ENCODE assay signal across 21 mouse cellular contexts in genomic region chrX:150848230-150848629, GRCm38 (mm10). TPM values are rescaled to one million over a fixed set of nuclear protein-coding genes. Genes with fewer than 3 reads are reported as not detected.
A peak's percentile ranks its signal among the peaks of the same experiment; 100 is the strongest.
DNase-seq lines count a peak whose midpoint lies in the region; ATAC-seq and TF ChIP-seq lines count a peak whose summit lies in the region.
"Had no signal": no experiment of that assay in that cellular context is flagged by ENCODE, and none has a peak within 500 bp of the region (broad histone marks: within the 10 kb centered on the region; RNA-seq: fewer than 3 reads in every experiment).

No protein-coding gene starts in this region.

- intact Hi-C loops in heart, adult 2 months (cut with DNase I) = no loop called here

- H3K4me1 ChIP-seq in heart, embryonic 15.5 days (replicated peaks) = no peaks in the 10 kb centered on the region
- no peaks in the 10 kb centered on the region; the same call in none of the 2 replicates for H3K4me1 ChIP-seq in heart, adult 2 months (ENCODE audit: control insufficient read depth, insufficient read depth, low read length)
- H3K4me1 ChIP-seq in lung, embryonic 14.5 days (ENCODE audit: insufficient read depth) = no peaks in the 10 kb centered on the region
- H3K4me1 ChIP-seq in lung, adult 2 months (ENCODE audit: control insufficient read depth, insufficient read depth, low read length) = no peaks in the 10 kb centered on the region
- H3K4me1 ChIP-seq: embryonic facial prominence, embryonic 13.5 days; forebrain, embryonic 15.5 days; intestine, embryonic 15.5 days; midbrain, embryonic 15.5 days had no signal

- peak; percentile 38 for ATAC-seq in heart, embryonic 15.5 days (replicated peaks; ENCODE audit: insufficient number of reproducible peaks, insufficient read depth, low FRiP score, low read depth)
- ATAC-seq in lung, embryonic 14.5 days (ENCODE audit: insufficient read depth) = peak; percentile 61
- ATAC-seq: forebrain, embryonic 15.5 days; intestine, embryonic 15.5 days; midbrain, embryonic 15.5 days had no signal

- H3K27ac ChIP-seq in heart, embryonic 15.5 days = no peak overlapping the region; the same call in 1 of the 2 replicates
- no peak overlapping the region for H3K27ac ChIP-seq in heart, adult 2 months
- 0 out of 2 replicates have a peak overlapping the region, but pooled peaks have one; percentile 18 for H3K27ac ChIP-seq in lung, embryonic 14.5 days (ENCODE audit: low read depth)
- H3K27ac ChIP-seq: embryonic facial prominence, embryonic 13.5 days; forebrain, embryonic 15.5 days; hindbrain, embryonic 14.5 days; intestine, embryonic 15.5 days; left cerebral cortex, adult 2 months; midbrain, embryonic 15.5 days had no signal

- H3K4me3 ChIP-seq in heart, embryonic 15.5 days = no peak overlapping the region
- H3K4me3 ChIP-seq in heart, adult 2 months = no peak overlapping the region
- no peak overlapping the region for H3K4me3 ChIP-seq in lung, embryonic 14.5 days (ENCODE audit: low read depth, low read length)
- H3K4me3 ChIP-seq in lung, adult 2 months (replicated peaks; ENCODE audit: extremely low read depth, low read depth, low read length) = no peak overlapping the region
- H3K4me3 ChIP-seq: embryonic facial prominence, embryonic 13.5 days; forebrain, embryonic 15.5 days; intestine, embryonic 15.5 days; left cerebral cortex, adult 2 months; midbrain, embryonic 15.5 days; myocyte had no signal

- H3K9ac ChIP-seq in heart, embryonic 15.5 days = no peak overlapping the region
- H3K9ac ChIP-seq in heart, adult 2 months (ENCODE audit: low read depth, low read length) = no peak overlapping the region
- H3K9ac ChIP-seq in lung, embryonic 14.5 days = no peak overlapping the region
- H3K9ac ChIP-seq: embryonic facial prominence, embryonic 13.5 days; forebrain, embryonic 15.5 days; hindbrain, embryonic 14.5 days; intestine, embryonic 15.5 days; midbrain, embryonic 15.5 days had no signal

- DNase-seq in heart, adult 2 months = no peak
- peak; percentile 55 for DNase-seq in lung, embryonic 14.5 days
- DNase-seq in lung, adult 2 months = no peak
- peak; percentile 3 to 8 for DNase-seq in layer of hippocampus, postnatal 14 days (ENCODE audit: low spot score in 2 of 2)
- DNase-seq in testis, postnatal 14 days (ENCODE audit: low spot score) = peak; percentile 67
- DNase-seq in right cerebral cortex, postnatal 10 days (ENCODE audit: low spot score in 2 of 2) = no peak
- DNase-seq: cerebellum, adult 9-11 months; gastrocnemius, postnatal 25 days; heart, postnatal 36 days; kidney, postnatal 36 days; left cerebral cortex, postnatal 4 days; lung, postnatal 36 days; right cerebral cortex, postnatal 4 days had no signal

- no peak for TF ChIP-seq EP300 in heart, adult 2 months (IDR thresholded peaks at IDR 0.05; ENCODE audit: insufficient read depth, low read depth, low read length)

- no peak overlapping the region for H3K4me2 ChIP-seq in heart, embryonic 15.5 days
- no peak overlapping the region for H3K4me2 ChIP-seq in lung, embryonic 14.5 days
- H3K4me2 ChIP-seq: embryonic facial prominence, embryonic 13.5 days; forebrain, embryonic 15.5 days; hindbrain, embryonic 14.5 days; intestine, embryonic 15.5 days; midbrain, embryonic 15.5 days had no signal

- no peaks in the 10 kb centered on the region for H3K9me3 ChIP-seq in heart, embryonic 15.5 days (replicated peaks)
- H3K9me3 ChIP-seq in lung, embryonic 14.5 days (ENCODE audit: low read depth, low read length) = no peaks in the 10 kb centered on the region
- H3K9me3 ChIP-seq: embryonic facial prominence, embryonic 13.5 days; forebrain, embryonic 15.5 days; intestine, embryonic 15.5 days; midbrain, embryonic 15.5 days had no signal

- TF ChIP-seq POLR2A in heart, adult 2 months (IDR thresholded peaks at IDR 0.05; ENCODE audit: insufficient read depth, low read depth, low read length) = no peak
- TF ChIP-seq POLR2A in lung, adult 2 months (IDR thresholded peaks at IDR 0.05; ENCODE audit: borderline replicate concordance, extremely low read depth, low read depth, low read length) = no peak

- H3K79me2 ChIP-seq in heart, adult 2 months (replicated peaks; ENCODE audit: control insufficient read depth, insufficient read depth, low read length) = no peaks in the 10 kb centered on the region

- 31% methylated on average over 8 of the region's 8 CpGs for WGBS in heart, embryonic 15.5 days
- WGBS in heart, adult 2 months = 48% methylated on average over 8 of the region's 8 CpGs
- 41% methylated on average over 8 of the region's 8 CpGs for WGBS in lung, embryonic 14.5 days
- WGBS in lung, adult 2 months = 65% methylated on average over 8 of the region's 8 CpGs

- no peaks in the 10 kb centered on the region for H3K27me3 ChIP-seq in heart, embryonic 15.5 days
- H3K27me3 ChIP-seq in heart, adult 2 months (ENCODE audit: control insufficient read depth, insufficient read depth, low read length) = no peaks in the 10 kb centered on the region
- no peaks in the 10 kb centered on the region for H3K27me3 ChIP-seq in lung, embryonic 14.5 days (ENCODE audit: insufficient read depth, low read length)
- H3K27me3 ChIP-seq: forebrain, embryonic 15.5 days; intestine, embryonic 15.5 days; midbrain, embryonic 15.5 days had no signal

- H3K36me3 ChIP-seq in heart, embryonic 15.5 days = no peaks in the 10 kb centered on the region
- no peaks in the 10 kb centered on the region for H3K36me3 ChIP-seq in heart, adult 2 months (ENCODE audit: control insufficient read depth, insufficient read depth, low read length)
- no peaks in the 10 kb centered on the region for H3K36me3 ChIP-seq in lung, embryonic 14.5 days (ENCODE audit: insufficient read depth)
- H3K36me3 ChIP-seq: embryonic facial prominence, embryonic 13.5 days; forebrain, embryonic 15.5 days; intestine, embryonic 15.5 days; midbrain, embryonic 15.5 days had no signal

- no peak for TF ChIP-seq CTCF in heart, adult 2 months (IDR thresholded peaks at IDR 0.05)
- no peak for TF ChIP-seq CTCF in lung, embryonic 14.5 days (IDR thresholded peaks at IDR 0.05; ENCODE audit: low read depth)
- no peak for TF ChIP-seq CTCF in lung, adult 2 months (IDR thresholded peaks at IDR 0.05; ENCODE audit: insufficient read depth, low read length)

RNA-seq across cellular contexts. Expression of gene Maged2, which starts 34.1 kb away (rescaled TPM):
- polyA plus RNA-seq in heart, embryonic 15.5 days (2015; fragmentation: Nextera tagmentation; extraction: Ambion mirVana) = 468 and 563 TPM in 2 replicates
- total RNA-seq in heart, adult 2 months (2021) = 10 to 100 TPM; 20.8 to 23.1 TPM
- polyA plus RNA-seq in heart, adult 2 months (2012; rRNA removed) = 24.1 and 37.7 TPM in 2 replicates
- polyA plus RNA-seq in lung, embryonic 14.5 days (2014; fragmentation: Nextera tagmentation; extraction: Ambion mirVana) = 946 and 954 TPM in 2 replicates
- 31.8 and 41.1 TPM in 2 replicates for polyA plus RNA-seq in lung, adult 2 months (2012; rRNA removed)
- 10 to 100 TPM; 59.2 to 60.5 TPM for total RNA-seq in layer of hippocampus, postnatal 14 days (2021)

Comparison
In these comparisons a context has a peak if more than half of its experiments do, and no peak if none do; other contexts are left out.
1. DNase-seq: peak in lung, embryonic 14.5 days (single experiment), layer of hippocampus, postnatal 14 days (2 of 2) and testis, postnatal 14 days (single experiment); none in heart, adult 2 months (0 of 2), lung, adult 2 months (single experiment) and right cerebral cortex, postnatal 10 days (0 of 2).
2. RNA of gene Maged2, which starts 34.1 kb away (polyA plus RNA-seq): 946 to 954 TPM in lung, embryonic 14.5 days and 468 to 563 TPM in heart, embryonic 15.5 days; 31.8 to 41.1 TPM in lung, adult 2 months and 24.1 to 37.7 TPM in heart, adult 2 months; every median in the first group is over 10 times any median in the second.